Mouse (Mus musculus) intestine, embryonic 14.5 days (tissue): ENCODE data around the gene Rasl10b. TPM values are rescaled to one million over a fixed set of nuclear protein-coding genes. Genes with fewer than 3 reads are reported as not detected.

ENCODE experiments used
- ATAC-seq: fragments of 200-750 bp; cut with Nextera tagmentation; replicated peaks from 2 replicates; pipeline ENCODE4 v1.8.0; 2017; ENCODE audit warnings: low read depth, moderate number of reproducible peaks, moderate TSS enrichment, moderate library complexity; ENCODE audit not compliant: low FRiP score, low TSS enrichment
- DNase-seq: peaks from one replicate; pipeline ENCODE4 v3.0.0-alpha.2; 2018; ENCODE audit warnings: low spot score
- H3K27ac ChIP-seq: fragments of 300-500 bp; sonication (generic); 2 replicates; pipeline ENCODE4 v1.5.1; 2014; ENCODE audit warnings: low read depth, mild to moderate bottlenecking, control low read depth
- H3K27me3 ChIP-seq: fragments of 300-500 bp; sonication (generic); replicated peaks from 2 replicates; pipeline ENCODE4 v1.6.1; 2014; ENCODE audit warnings: low read length, control low read depth; ENCODE audit not compliant: control insufficient read depth, insufficient read depth
- H3K36me3 ChIP-seq: fragments of 300-500 bp; sonication (generic); 2 replicates; pipeline ENCODE4 v1.6.1; 2014; ENCODE audit warnings: low read length, control low read depth; ENCODE audit not compliant: control insufficient read depth, insufficient read depth
- H3K4me1 ChIP-seq: fragments of 300-500 bp; sonication (generic); replicated peaks from 2 replicates; pipeline ENCODE4 v1.6.1; 2014; ENCODE audit warnings: low read length, control low read depth, mixed read lengths; ENCODE audit not compliant: control insufficient read depth, insufficient read depth
- H3K4me2 ChIP-seq: fragments of 300-500 bp; sonication (generic); 2 replicates; pipeline ENCODE4 v1.6.1; 2014; ENCODE audit warnings: low read length
- H3K4me3 ChIP-seq: fragments of 300-500 bp; sonication (generic); 2 replicates; pipeline ENCODE4 v1.5.1; 2014; ENCODE audit warnings: low read depth, low read length, control low read depth, mixed read lengths
- H3K9ac ChIP-seq: fragments of 300-500 bp; sonication (generic); 2 replicates; pipeline ENCODE4 v1.6.1; 2014; ENCODE audit warnings: mild to moderate bottlenecking, low read length
- H3K9me3 ChIP-seq: fragments of 300-500 bp; sonication (generic); 2 replicates; pipeline ENCODE4 v1.6.1; 2016; ENCODE audit warnings: low read length, control low read depth; ENCODE audit not compliant: control insufficient read depth
- WGBS: fragments of 180-500 bp; shearing (Covaris S2); extraction: QIAGEN DNeasy Blood & Tissue Kit; methylation state at CpG from one replicate; pipeline ENCODE4 v1.1.7; 2014; 5-methylcytosine and 5-hydroxymethylcytosine counted together
- polyA plus RNA-seq: library from polyadenylated mRNA; unstranded; fragments of >200 nt; fragmentation: Nextera tagmentation; extraction: Ambion mirVana; gene quantifications from 2 replicates; pipeline ENCODE4 v1.2.1, GENCODE M21; 2014

Gene Rasl10b
- polyA plus RNA-seq = 1.7 and 2.3 TPM in 2 replicates

- no peak within 1 kb of the TSS for H3K27ac ChIP-seq
- H3K27me3 ChIP-seq = 0 out of 2 replicates have a peak, but pooled peaks cover 10% of the 10 kb centered on the region
- ATAC-seq = peak; percentile 61
- no peaks in the 10 kb centered on the region for H3K9me3 ChIP-seq
- no peaks in the 10 kb centered on the region for H3K36me3 ChIP-seq
- peak within 1 kb of the TSS; percentile 87 for H3K4me2 ChIP-seq
- peak; percentile 71 for DNase-seq
- H3K4me3 ChIP-seq = peak within 1 kb of the TSS; percentile 71
- peaks cover 5% of the 10 kb centered on the region; the same call in 1 of the 2 replicates for H3K4me1 ChIP-seq
- WGBS = 2% methylated on average over 28 of the region's 44 CpGs
- H3K9ac ChIP-seq = peak within 1 kb of the TSS; percentile 62
Measured at GRCm38 (mm10) chr11:83409087-83409754, at the start of gene Rasl10b. Gene Rasl10b (plus strand): TSS chr11:83409137.

- H3K27me3 ChIP-seq = no peaks in the 10 kb centered on the region
- H3K27ac ChIP-seq = no peak overlapping the region
- peaks cover 52% of the 10 kb centered on the region for H3K36me3 ChIP-seq
- no peak overlapping the region for H3K4me3 ChIP-seq
- DNase-seq (no peak), ATAC-seq (no peak)
- 90% methylated on average over 6 of the region's 6 CpGs for WGBS
- H3K9me3 ChIP-seq = no peaks in the 10 kb centered on the region
- no peak overlapping the region for H3K9ac ChIP-seq
- H3K4me1 ChIP-seq = no peaks in the 10 kb centered on the region
- no peak overlapping the region for H3K4me2 ChIP-seq
Measured at GRCm38 (mm10) chr11:83364656-83365055, 44.3 kb upstream of the Rasl10b start.

DNA sequence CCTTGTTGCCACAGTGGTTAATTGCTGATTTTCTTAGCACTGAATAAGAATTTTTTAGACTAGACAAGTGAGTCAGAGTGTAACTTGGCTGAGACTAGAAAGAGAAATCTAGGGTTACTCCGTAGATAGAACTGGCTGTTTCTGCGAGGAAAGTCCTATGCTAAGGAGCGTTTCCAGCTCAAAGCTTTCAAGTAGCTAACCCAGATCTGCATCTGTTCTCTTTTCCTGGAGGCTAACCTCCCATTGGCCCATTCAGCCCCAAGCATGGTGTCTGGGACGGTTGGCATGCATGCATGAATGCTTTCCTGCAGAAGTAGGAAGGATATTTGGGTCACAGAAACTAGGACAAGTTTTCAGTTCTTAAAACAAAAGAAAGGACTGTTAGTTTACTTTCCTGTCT is 37.7 kb upstream of the Rasl10b start:
- Histone ChIP-seq H3K4me2 (no peak overlapping the region), H3K27ac (no peak overlapping the region), H3K36me3 (peaks cover 82% of the 10 kb centered on the region), H3K4me1 (no peaks in the 10 kb centered on the region), H3K4me3 (no peak overlapping the region), H3K27me3 (no peaks in the 10 kb centered on the region), H3K9me3 (no peaks in the 10 kb centered on the region), H3K9ac (no peak overlapping the region)
- no peak for ATAC-seq
- DNase-seq = no peak
- WGBS = 94% methylated on average over 4 of the region's 4 CpGs

- no peak overlapping the region for H3K4me3 ChIP-seq
Measured at GRCm38 (mm10) chr11:83379745-83380341, 29.1 kb upstream of the Rasl10b start.

DNA sequence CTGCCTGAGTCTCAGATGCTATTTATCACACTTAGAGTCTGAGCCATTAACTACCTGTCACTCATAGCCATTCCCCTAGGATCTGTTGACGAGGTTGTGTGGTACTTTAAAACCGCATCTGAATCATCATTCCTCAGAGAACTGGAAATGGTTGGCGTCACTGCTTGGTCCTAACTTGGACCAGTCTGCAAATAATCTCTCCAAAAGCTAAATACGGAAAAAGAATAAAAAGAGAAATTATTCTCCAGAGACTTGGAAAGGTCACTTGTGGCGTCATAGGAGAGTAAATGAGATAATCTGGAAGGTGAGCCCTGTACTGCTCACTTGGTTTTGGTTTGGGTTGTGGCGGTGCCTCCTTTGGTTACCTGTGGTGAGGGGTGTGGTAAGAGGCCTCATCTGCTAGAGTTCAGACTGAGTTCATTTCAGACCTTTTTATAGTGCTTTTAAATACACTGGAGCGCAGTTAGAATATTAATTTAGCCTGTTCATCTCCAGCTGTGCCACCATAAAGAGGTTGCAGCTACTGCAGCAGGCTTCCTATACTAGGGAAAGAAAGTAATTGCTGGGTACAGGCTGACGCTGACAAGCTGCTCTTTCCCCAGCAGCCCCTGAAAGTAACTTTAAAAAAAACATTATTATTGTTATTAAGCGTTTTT is 25.9 kb upstream of the Rasl10b start:
- Histone ChIP-seq H3K27me3 (no peaks in the 10 kb centered on the region), H3K9me3 (no peaks in the 10 kb centered on the region), H3K4me2 (no peak overlapping the region), H3K27ac (no peak overlapping the region), H3K4me1 (no peaks in the 10 kb centered on the region), H3K4me3 (no peak overlapping the region), H3K9ac (no peak overlapping the region), H3K36me3 (peaks cover 22% of the 10 kb centered on the region)
- DNase-seq (no peak), ATAC-seq (no peak)
- 74% methylated on average over 9 of the region's 9 CpGs for WGBS

More at GRCm38 (mm10) chr11:83379745-83380341, 29.1 kb upstream of the Rasl10b start:
- no peak overlapping the region for H3K27ac ChIP-seq
- DNase-seq = no peak
- H3K4me1 ChIP-seq = no peaks in the 10 kb centered on the region
- no peaks in the 10 kb centered on the region for H3K27me3 ChIP-seq
- no peak for ATAC-seq
- H3K4me2 ChIP-seq = no peak overlapping the region
- H3K36me3 ChIP-seq = peaks cover 49% of the 10 kb centered on the region
- no peaks in the 10 kb centered on the region for H3K9me3 ChIP-seq
- H3K9ac ChIP-seq = no peak overlapping the region
- 67% methylated on average over 7 of the region's 7 CpGs for WGBS

GRCm38 (mm10) chr11:83383532-83383887 is 25.4 kb upstream of the Rasl10b start:
- H3K36me3 ChIP-seq = peaks cover 18% of the 10 kb centered on the region; the same call in 1 of the 2 replicates
- no peak for DNase-seq
- no peaks in the 10 kb centered on the region for H3K4me1 ChIP-seq
- no peak overlapping the region for H3K27ac ChIP-seq
- H3K4me2 ChIP-seq = no peak overlapping the region
- no peaks in the 10 kb centered on the region for H3K27me3 ChIP-seq
- 96% methylated on average over 1 of the region's 1 CpGs for WGBS
- ATAC-seq = no peak
- no peaks in the 10 kb centered on the region for H3K9me3 ChIP-seq
- no peak overlapping the region for H3K9ac ChIP-seq
- H3K4me3 ChIP-seq = no peak overlapping the region

DNA sequence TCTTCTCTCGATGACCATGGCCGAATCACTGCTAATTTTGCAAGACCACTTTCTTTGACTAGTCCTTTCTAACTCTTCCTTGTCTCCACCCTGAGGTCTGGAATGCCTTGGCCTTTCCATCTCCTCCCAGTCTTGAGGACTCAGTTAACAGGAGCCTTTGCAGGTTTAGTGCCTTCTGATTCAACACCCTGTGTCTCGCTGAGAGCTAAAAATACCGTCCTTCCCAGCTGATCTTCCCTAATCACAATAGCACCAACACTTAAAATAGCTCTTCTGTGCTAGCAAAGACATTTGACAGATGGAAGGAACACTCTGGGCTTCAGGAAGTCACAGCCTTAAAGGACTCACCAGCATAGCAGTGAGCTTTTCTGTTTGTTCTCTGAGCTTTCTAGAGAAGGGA is 15.9 kb upstream of the Rasl10b start:
- H3K9me3 ChIP-seq = no peaks in the 10 kb centered on the region
- H3K4me1 ChIP-seq = no peaks in the 10 kb centered on the region
- no peak overlapping the region for H3K9ac ChIP-seq
- DNase-seq (no peak), ATAC-seq (no peak)
- 89% methylated on average over 4 of the region's 4 CpGs for WGBS
- H3K27ac ChIP-seq = no peak overlapping the region
- no peaks in the 10 kb centered on the region for H3K27me3 ChIP-seq
- H3K4me3 ChIP-seq = no peak overlapping the region
- H3K36me3 ChIP-seq = peaks cover 57% of the 10 kb centered on the region
- no peak overlapping the region for H3K4me2 ChIP-seq

GRCm38 (mm10) chr11:83394802-83395439 is 14.0 kb upstream of the Rasl10b start:
- no peak overlapping the region for H3K4me2 ChIP-seq
- H3K9ac ChIP-seq = no peak overlapping the region
- H3K4me3 ChIP-seq = no peak overlapping the region
- peaks cover 67% of the 10 kb centered on the region for H3K36me3 ChIP-seq
- H3K9me3 ChIP-seq = no peaks in the 10 kb centered on the region
- ATAC-seq = no peak
- H3K4me1 ChIP-seq = no peaks in the 10 kb centered on the region
- 60% methylated on average over 6 of the region's 6 CpGs for WGBS
- H3K27me3 ChIP-seq = no peaks in the 10 kb centered on the region
- no peak for DNase-seq
- no peak overlapping the region for H3K27ac ChIP-seq
